Mouse (Mus musculus): ENCODE measurements around the gene Scg3. TPM values are rescaled to one million over a fixed set of nuclear protein-coding genes. Genes with fewer than 3 reads are reported as not detected.

Gene Scg3
- 0.26 and 0.50 TPM in 2 replicates for polyA plus RNA-seq (2012; rRNA removed)
- 0.30 and 0.35 TPM in 2 replicates for polyA plus RNA-seq (2014; fragmentation: Nextera tagmentation; extraction: Ambion mirVana)

DNA sequence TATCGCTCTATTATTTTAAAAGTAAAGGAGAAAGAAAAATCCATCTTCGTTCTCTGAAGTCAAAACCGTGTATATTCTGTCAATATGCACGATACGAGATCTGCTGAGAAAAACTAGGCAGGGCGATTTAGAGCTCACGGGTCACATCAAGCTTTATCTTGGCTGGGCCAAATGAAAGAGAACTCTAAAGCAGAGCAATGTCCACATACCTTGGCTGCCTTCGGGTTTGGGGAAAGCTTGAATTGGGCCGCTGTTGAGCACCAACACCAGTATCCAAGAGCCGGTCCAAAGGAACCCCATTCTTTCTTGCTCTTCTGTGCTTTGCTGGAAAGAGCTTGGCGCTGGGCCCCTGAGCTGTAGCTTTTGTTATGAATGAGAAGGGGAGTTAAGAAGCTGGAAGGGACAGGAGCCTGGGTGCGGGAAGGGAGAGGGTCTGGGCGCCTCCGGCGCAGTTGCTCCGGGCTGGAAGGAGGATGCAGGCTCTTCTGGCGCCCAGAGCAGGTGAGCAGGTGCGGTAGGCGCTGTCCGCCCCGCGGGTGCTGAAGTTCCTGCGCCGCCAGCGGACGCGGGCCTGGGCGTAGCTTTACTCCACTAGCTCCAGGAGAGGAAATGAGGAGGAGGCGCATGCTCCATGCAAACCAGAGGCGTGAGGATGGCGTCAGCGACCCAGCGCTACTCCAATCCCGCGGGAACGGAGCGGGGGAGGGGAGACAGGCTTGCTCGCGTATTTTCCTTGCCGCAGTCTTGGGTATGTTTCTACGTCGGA is at the start of gene Scg3:
Gene Scg3, minus strand, starts transcription at position 631 of the 766 bp plus-strand sequence.
- DNase-seq (ENCODE audit: low spot score) (peak; percentile 84), ATAC-seq (ENCODE audit: low FRiP score, low read depth) (peak; percentile 87)
- H3K27me3 ChIP-seq (ENCODE audit: control insufficient read depth, insufficient read depth, low read length), result no peaks in the 10 kb centered on the region
- no peak within 1 kb of the TSS for H3K4me3 ChIP-seq (replicated peaks; ENCODE audit: low read length)
- TF ChIP-seq POLR2A (IDR thresholded peaks at IDR 0.05; ENCODE audit: borderline replicate concordance, extremely low read depth, insufficient read depth, insufficient read length), result no peak
- H3K4me2 ChIP-seq (replicated peaks; ENCODE audit: low read depth, low read length, severe bottlenecking), result peak within 1 kb of the TSS; percentile 46
- H3K36me3 ChIP-seq (ENCODE audit: control insufficient read depth, insufficient read depth, low read length), result no peaks in the 10 kb centered on the region
- no peaks in the 10 kb centered on the region for H3K9me3 ChIP-seq (ENCODE audit: control insufficient read depth, low read length)
- no peak within 1 kb of the TSS for H3K9ac ChIP-seq (ENCODE audit: low read depth, low read length, severe bottlenecking)
- WGBS, result 8% methylated on average over 40 of the region's 42 CpGs
- H3K4me1 ChIP-seq (ENCODE audit: control insufficient read depth, insufficient read depth, low read length), result peaks cover 6% of the 10 kb centered on the region; the same call in 1 of the 2 replicates
- H3K27ac ChIP-seq (replicated peaks; ENCODE audit: low read depth, low read length), result no peak within 1 kb of the TSS

DNA sequence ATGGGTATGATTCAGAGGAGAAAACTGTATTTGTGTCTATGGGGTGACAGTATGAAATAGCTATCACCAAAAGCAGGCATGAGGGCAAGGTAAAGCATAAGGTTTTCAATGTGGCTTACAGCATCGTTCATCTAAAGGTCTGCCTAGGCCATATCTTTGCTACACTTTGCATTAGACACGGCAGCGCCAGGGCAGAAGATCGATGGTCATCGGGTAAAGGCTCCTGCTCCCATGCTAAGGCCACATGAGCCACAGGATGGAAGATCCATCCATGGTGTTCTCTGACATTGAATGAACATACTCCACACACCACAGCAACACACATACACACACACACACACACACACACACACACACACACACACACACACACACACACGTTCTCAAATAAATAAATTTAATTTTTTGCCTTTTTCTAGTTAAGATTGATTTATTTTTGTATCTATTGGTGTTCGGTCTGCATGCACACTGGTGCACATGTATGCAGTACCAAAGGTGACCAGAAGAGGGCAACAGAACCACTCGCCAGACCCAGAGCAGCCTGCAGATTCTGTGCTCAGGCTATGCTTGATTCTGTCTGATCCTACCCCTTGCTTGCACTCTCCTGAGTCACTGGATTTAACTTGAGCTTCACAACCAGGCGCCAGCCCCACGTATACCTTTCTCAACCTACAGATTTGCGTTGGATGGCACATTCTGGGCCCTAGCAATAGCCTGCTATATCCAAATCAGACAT is 36.3 kb upstream of the Scg3 start:
- H3K4me2 ChIP-seq (replicated peaks; ENCODE audit: low read depth, low read length, severe bottlenecking), result no peak overlapping the region
- 33% methylated on average over 11 of the region's 11 CpGs for WGBS
- ATAC-seq (ENCODE audit: low FRiP score, low read depth) (peak; percentile 72; the same call in 1 of the 2 replicates), DNase-seq (ENCODE audit: low spot score) (peak; percentile 57)
- H3K4me3 ChIP-seq (replicated peaks; ENCODE audit: low read length), result no peak overlapping the region
- H3K9me3 ChIP-seq (ENCODE audit: control insufficient read depth, low read length), result no peaks in the 10 kb centered on the region
- H3K4me1 ChIP-seq (ENCODE audit: control insufficient read depth, insufficient read depth, low read length), result no peaks in the 10 kb centered on the region
- no peak for TF ChIP-seq POLR2A (IDR thresholded peaks at IDR 0.05; ENCODE audit: borderline replicate concordance, extremely low read depth, insufficient read depth, insufficient read length)
- no peak overlapping the region for H3K27ac ChIP-seq (replicated peaks; ENCODE audit: low read depth, low read length)
- no peaks in the 10 kb centered on the region for H3K36me3 ChIP-seq (ENCODE audit: control insufficient read depth, insufficient read depth, low read length)
- no peak overlapping the region for H3K9ac ChIP-seq (ENCODE audit: low read depth, low read length, severe bottlenecking)
- no peaks in the 10 kb centered on the region for H3K27me3 ChIP-seq (ENCODE audit: control insufficient read depth, insufficient read depth, low read length)

DNA sequence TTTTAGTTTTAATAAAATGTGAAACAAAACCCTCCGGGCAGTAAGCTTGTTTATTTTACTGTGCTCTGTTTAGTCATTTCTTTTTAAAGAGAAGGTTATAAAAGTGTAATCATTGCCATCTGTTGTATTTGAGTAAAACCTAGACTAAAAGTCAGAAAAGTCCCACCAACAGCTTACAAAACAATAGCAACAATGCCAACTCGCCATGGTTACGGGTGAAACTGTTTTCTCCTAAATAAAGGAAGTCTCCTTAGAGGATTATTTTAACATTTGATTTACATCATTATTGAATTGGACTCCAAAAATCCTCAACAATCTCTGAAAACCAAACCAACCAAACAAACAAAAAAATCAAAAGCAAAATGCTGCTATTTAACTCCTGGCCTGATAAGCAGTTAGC is 35.6 kb upstream of the Scg3 start:
- H3K27me3 ChIP-seq (ENCODE audit: control insufficient read depth, insufficient read depth, low read length), result no peaks in the 10 kb centered on the region
- WGBS, result 39% methylated on average over 3 of the region's 3 CpGs
- H3K9me3 ChIP-seq (ENCODE audit: control insufficient read depth, low read length), result no peaks in the 10 kb centered on the region
- peak; percentile 44; the same call in 1 of the 2 replicates for ATAC-seq (ENCODE audit: low FRiP score, low read depth)
- no peak overlapping the region for H3K4me2 ChIP-seq (replicated peaks; ENCODE audit: low read depth, low read length, severe bottlenecking)
- no peaks in the 10 kb centered on the region for H3K36me3 ChIP-seq (ENCODE audit: control insufficient read depth, insufficient read depth, low read length)
- TF ChIP-seq POLR2A (IDR thresholded peaks at IDR 0.05; ENCODE audit: borderline replicate concordance, extremely low read depth, insufficient read depth, insufficient read length), result no peak
- H3K27ac ChIP-seq (replicated peaks; ENCODE audit: low read depth, low read length), result no peak overlapping the region
- no peak overlapping the region for H3K4me3 ChIP-seq (replicated peaks; ENCODE audit: low read length)
- no peak overlapping the region for H3K9ac ChIP-seq (ENCODE audit: low read depth, low read length, severe bottlenecking)
- no peaks in the 10 kb centered on the region for H3K4me1 ChIP-seq (ENCODE audit: control insufficient read depth, insufficient read depth, low read length)
- DNase-seq (ENCODE audit: low spot score), result peak; percentile 61

DNA sequence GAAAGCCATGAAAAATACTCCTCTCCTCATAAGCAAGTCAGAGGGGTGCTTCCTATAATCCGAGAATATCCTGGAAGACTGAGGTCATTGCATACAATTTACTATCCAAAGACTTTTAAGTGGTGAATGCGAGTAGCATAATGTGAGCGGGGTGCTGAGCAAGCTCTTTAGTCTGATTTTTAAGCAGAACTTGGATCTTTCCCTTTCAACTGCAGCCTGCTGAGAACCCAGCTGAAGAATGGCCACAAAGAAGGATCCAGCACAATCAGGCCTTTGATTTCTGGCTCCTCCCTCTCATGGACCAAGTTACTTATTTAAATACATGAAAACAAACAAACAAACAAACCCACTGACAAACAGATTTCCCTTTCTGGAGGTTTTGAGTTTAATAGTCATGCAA is 916 bp upstream of the Scg3 start:
- WGBS, result 78% methylated on average over 3 of the region's 3 CpGs
- DNase-seq (ENCODE audit: low spot score), result no peak
- Histone ChIP-seq H3K4me2 (replicated peaks; ENCODE audit: low read depth, low read length, severe bottlenecking) (no peak overlapping the region), H3K27ac (replicated peaks; ENCODE audit: low read depth, low read length) (no peak overlapping the region), H3K4me1 (ENCODE audit: control insufficient read depth, insufficient read depth, low read length) (peaks cover 6% of the 10 kb centered on the region; the same call in 1 of the 2 replicates), H3K9me3 (ENCODE audit: control insufficient read depth, low read length) (0 out of 2 replicates have a peak, but pooled peaks cover 5% of the 10 kb centered on the region), H3K27me3 (ENCODE audit: control insufficient read depth, insufficient read depth, low read length) (no peaks in the 10 kb centered on the region), H3K9ac (ENCODE audit: low read depth, low read length, severe bottlenecking) (no peak overlapping the region), H3K4me3 (replicated peaks; ENCODE audit: low read length) (no peak overlapping the region), H3K36me3 (ENCODE audit: control insufficient read depth, insufficient read depth, low read length) (no peaks in the 10 kb centered on the region)
- ATAC-seq (ENCODE audit: low FRiP score, low read depth), result no peak
- no peak for TF ChIP-seq POLR2A (IDR thresholded peaks at IDR 0.05; ENCODE audit: borderline replicate concordance, extremely low read depth, insufficient read depth, insufficient read length)

GRCm38 (mm10) chr9:75684292-75684691 is 436 bp upstream of the Scg3 start:
- H3K4me3 ChIP-seq (replicated peaks; ENCODE audit: low read length), result no peak overlapping the region
- DNase-seq (ENCODE audit: low spot score) (no peak), ATAC-seq (ENCODE audit: low FRiP score, low read depth) (no peak)
- H3K9ac ChIP-seq (ENCODE audit: low read depth, low read length, severe bottlenecking), result no peak overlapping the region
- H3K9me3 ChIP-seq (ENCODE audit: control insufficient read depth, low read length), result 0 out of 2 replicates have a peak, but pooled peaks cover 2% of the 10 kb centered on the region
- TF ChIP-seq POLR2A (IDR thresholded peaks at IDR 0.05; ENCODE audit: borderline replicate concordance, extremely low read depth, insufficient read depth, insufficient read length), result no peak
- peak overlapping the region; percentile 46 for H3K4me2 ChIP-seq (replicated peaks; ENCODE audit: low read depth, low read length, severe bottlenecking)
- H3K27ac ChIP-seq (replicated peaks; ENCODE audit: low read depth, low read length), result no peak overlapping the region
- H3K4me1 ChIP-seq (ENCODE audit: control insufficient read depth, insufficient read depth, low read length), result peaks cover 6% of the 10 kb centered on the region; the same call in 1 of the 2 replicates
- 64% methylated on average over 4 of the region's 4 CpGs for WGBS
- no peaks in the 10 kb centered on the region for H3K36me3 ChIP-seq (ENCODE audit: control insufficient read depth, insufficient read depth, low read length)
- H3K27me3 ChIP-seq (ENCODE audit: control insufficient read depth, insufficient read depth, low read length), result no peaks in the 10 kb centered on the region

Measured in limb, embryonic 14.5 days (tissue).